Mouse (Mus musculus): Measurements from ENCODE around the gene Flnb. TPM values are rescaled to one million over a fixed set of nuclear protein-coding genes. Genes with fewer than 3 reads are reported as not detected.

Flnb gene
- polyA plus RNA-seq, 1 experiment from 2014 or later, result 16.5 TPM

DNA sequence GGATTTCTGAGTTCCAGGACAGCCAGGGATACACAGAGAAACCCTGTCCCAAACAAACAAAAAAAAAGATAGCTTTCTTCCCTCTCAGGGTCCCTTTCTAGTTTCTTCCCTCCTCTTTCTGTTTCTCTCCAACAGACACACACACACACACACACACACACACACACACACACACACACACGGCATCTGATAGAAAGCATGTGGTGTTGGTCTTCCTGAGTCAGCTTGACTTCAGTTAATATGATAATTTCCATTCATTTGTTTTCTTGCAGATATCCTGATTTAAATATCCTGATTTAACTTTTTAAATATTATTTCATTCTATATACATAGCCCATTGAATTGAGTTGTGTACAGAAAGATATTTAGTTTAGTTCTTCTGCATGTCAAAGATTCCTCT is 110.6 kb downstream of the Flnb start:
- H3K36me3 ChIP-seq (ENCODE audit: control insufficient read depth, insufficient read depth, low read length), result 0 out of 2 replicates have a peak, but pooled peaks cover 4% of the 10 kb centered on the region
- H3K9ac ChIP-seq (ENCODE audit: low read depth, low read length), result no peak overlapping the region
- H3K27me3 ChIP-seq (ENCODE audit: control insufficient read depth, insufficient read depth, low read length), result no peaks in the 10 kb centered on the region
- H3K4me1 ChIP-seq (replicated peaks; ENCODE audit: control insufficient read depth, insufficient read depth, low read length), result no peaks in the 10 kb centered on the region
- H3K9me3 ChIP-seq (ENCODE audit: control insufficient read depth, low read length), result no peaks in the 10 kb centered on the region
- 81% methylated on average over 1 of the region's 1 CpGs for WGBS
- no peak overlapping the region for H3K4me2 ChIP-seq (replicated peaks; ENCODE audit: low read depth, low read length)
- ATAC-seq (ENCODE audit: low FRiP score), result no peak
- no peak overlapping the region for H3K4me3 ChIP-seq (ENCODE audit: low read depth, low read length)
- no peak overlapping the region for H3K27ac ChIP-seq (ENCODE audit: low read depth, low read length)
- DNase-seq (ENCODE audit: low spot score), result no peak

DNA sequence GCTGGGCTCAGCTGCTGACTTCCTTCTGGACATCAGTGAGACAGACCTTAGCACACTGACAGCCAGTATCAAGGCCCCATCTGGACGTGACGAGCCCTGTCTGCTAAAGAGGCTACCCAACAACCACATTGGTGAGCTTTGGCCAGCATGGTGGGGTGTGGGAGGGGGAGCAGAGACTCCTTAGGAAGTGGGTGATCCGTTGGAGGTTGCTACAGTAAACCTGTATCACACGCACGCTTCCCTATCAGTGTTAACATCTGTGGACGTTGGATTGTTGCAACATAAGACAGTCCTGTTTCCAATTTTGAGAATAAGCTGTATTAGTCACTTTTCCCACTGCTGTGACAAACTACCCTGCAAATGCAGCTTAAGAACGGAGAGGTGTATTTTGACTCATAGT is 111.3 kb downstream of the Flnb start:
- H3K4me2 ChIP-seq (replicated peaks; ENCODE audit: low read depth, low read length), result no peak overlapping the region
- 87% methylated on average over 7 of the region's 7 CpGs for WGBS
- ATAC-seq (ENCODE audit: low FRiP score) (no peak), DNase-seq (ENCODE audit: low spot score) (no peak)
- H3K9ac ChIP-seq (ENCODE audit: low read depth, low read length), result no peak overlapping the region
- H3K4me3 ChIP-seq (ENCODE audit: low read depth, low read length), result no peak overlapping the region
- H3K27me3 ChIP-seq (ENCODE audit: control insufficient read depth, insufficient read depth, low read length), result no peaks in the 10 kb centered on the region
- no peaks in the 10 kb centered on the region for H3K4me1 ChIP-seq (replicated peaks; ENCODE audit: control insufficient read depth, insufficient read depth, low read length)
- H3K36me3 ChIP-seq (ENCODE audit: control insufficient read depth, insufficient read depth, low read length), result 0 out of 2 replicates have a peak, but pooled peaks cover 4% of the 10 kb centered on the region
- no peaks in the 10 kb centered on the region for H3K9me3 ChIP-seq (ENCODE audit: control insufficient read depth, low read length)
- H3K27ac ChIP-seq (ENCODE audit: low read depth, low read length), result no peak overlapping the region

DNA sequence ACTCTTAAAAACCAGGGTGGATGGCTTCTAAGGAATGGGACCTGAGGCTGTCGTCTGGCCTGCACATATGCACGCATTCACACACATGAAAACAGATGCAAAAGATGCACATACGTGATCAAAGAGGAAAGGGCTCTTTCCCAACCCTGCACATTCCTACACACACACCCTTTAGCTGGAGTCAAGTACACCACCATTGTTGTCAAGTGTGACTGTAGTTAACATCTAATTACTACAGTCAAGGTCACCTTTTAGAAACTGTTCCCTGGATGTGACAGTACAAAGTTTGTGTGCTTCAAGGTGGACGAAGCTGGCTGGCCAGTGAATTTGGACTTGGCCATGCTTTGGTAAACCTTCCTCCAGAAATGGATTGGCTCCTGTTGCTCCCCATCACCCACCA is 114.4 kb downstream of the Flnb start:
- H3K9me3 ChIP-seq (ENCODE audit: control insufficient read depth, low read length), result no peaks in the 10 kb centered on the region
- no peak for DNase-seq (ENCODE audit: low spot score)
- H3K9ac ChIP-seq (ENCODE audit: low read depth, low read length), result no peak overlapping the region
- H3K27ac ChIP-seq (ENCODE audit: low read depth, low read length), result no peak overlapping the region
- no peaks in the 10 kb centered on the region for H3K4me1 ChIP-seq (replicated peaks; ENCODE audit: control insufficient read depth, insufficient read depth, low read length)
- no peak for ATAC-seq (ENCODE audit: low FRiP score)
- WGBS, result 95% methylated on average over 4 of the region's 4 CpGs
- H3K27me3 ChIP-seq (ENCODE audit: control insufficient read depth, insufficient read depth, low read length), result no peaks in the 10 kb centered on the region
- no peak overlapping the region for H3K4me3 ChIP-seq (ENCODE audit: low read depth, low read length)
- no peak overlapping the region for H3K4me2 ChIP-seq (replicated peaks; ENCODE audit: low read depth, low read length)
- H3K36me3 ChIP-seq (ENCODE audit: control insufficient read depth, insufficient read depth, low read length), result 0 out of 2 replicates have a peak, but pooled peaks cover 4% of the 10 kb centered on the region

DNA sequence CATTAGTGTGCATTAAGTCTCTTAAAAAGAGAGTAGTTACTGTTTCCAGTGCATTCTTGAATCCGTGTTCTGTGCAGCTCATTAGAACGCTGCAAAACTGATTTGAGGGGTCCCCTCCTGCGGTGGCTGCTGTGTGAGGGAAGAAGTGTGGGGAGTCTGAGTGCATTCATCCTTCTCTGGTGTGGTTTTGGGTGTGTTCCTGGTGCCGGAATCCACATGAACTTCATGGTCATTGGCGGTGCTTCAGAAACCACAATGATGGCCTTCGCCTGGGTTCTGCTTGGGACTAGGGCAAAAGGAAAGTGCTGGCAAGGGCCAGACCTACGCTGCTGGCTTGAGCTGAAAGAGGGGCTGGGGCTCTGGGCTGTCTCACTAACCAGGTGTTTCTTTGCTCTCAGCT is 116.4 kb downstream of the Flnb start:
- DNase-seq (ENCODE audit: low spot score) (no peak), ATAC-seq (ENCODE audit: low FRiP score) (no peak)
- no peak overlapping the region for H3K9ac ChIP-seq (ENCODE audit: low read depth, low read length)
- H3K4me2 ChIP-seq (replicated peaks; ENCODE audit: low read depth, low read length), result no peak overlapping the region
- H3K9me3 ChIP-seq (ENCODE audit: control insufficient read depth, low read length), result no peaks in the 10 kb centered on the region
- no peak overlapping the region for H3K27ac ChIP-seq (ENCODE audit: low read depth, low read length)
- WGBS, result 93% methylated on average over 7 of the region's 7 CpGs
- no peaks in the 10 kb centered on the region for H3K4me1 ChIP-seq (replicated peaks; ENCODE audit: control insufficient read depth, insufficient read depth, low read length)
- no peaks in the 10 kb centered on the region for H3K27me3 ChIP-seq (ENCODE audit: control insufficient read depth, insufficient read depth, low read length)
- no peak overlapping the region for H3K4me3 ChIP-seq (ENCODE audit: low read depth, low read length)
- 0 out of 2 replicates have a peak, but pooled peaks cover 4% of the 10 kb centered on the region for H3K36me3 ChIP-seq (ENCODE audit: control insufficient read depth, insufficient read depth, low read length)

- Histone ChIP-seq H3K36me3 (ENCODE audit: control insufficient read depth, insufficient read depth, low read length) (no peaks in the 10 kb centered on the region), H3K27ac (ENCODE audit: low read depth, low read length) (no peak overlapping the region), H3K9me3 (ENCODE audit: control insufficient read depth, low read length) (no peaks in the 10 kb centered on the region), H3K4me2 (replicated peaks; ENCODE audit: low read depth, low read length) (no peak overlapping the region), H3K4me1 (replicated peaks; ENCODE audit: control insufficient read depth, insufficient read depth, low read length) (no peaks in the 10 kb centered on the region), H3K9ac (ENCODE audit: low read depth, low read length) (no peak overlapping the region), H3K4me3 (ENCODE audit: low read depth, low read length) (no peak overlapping the region), H3K27me3 (ENCODE audit: control insufficient read depth, insufficient read depth, low read length) (no peaks in the 10 kb centered on the region)
- ATAC-seq (ENCODE audit: low FRiP score) (0 out of 2 replicates have a peak, but pooled peaks have one; percentile 35), DNase-seq (ENCODE audit: low spot score) (peak; percentile 46)
- 23% methylated on average over 17 of the region's 17 CpGs for WGBS
Observed at GRCm38 (mm10) chr14:7937052-7937630, 119.4 kb downstream of the Flnb start.

DNA sequence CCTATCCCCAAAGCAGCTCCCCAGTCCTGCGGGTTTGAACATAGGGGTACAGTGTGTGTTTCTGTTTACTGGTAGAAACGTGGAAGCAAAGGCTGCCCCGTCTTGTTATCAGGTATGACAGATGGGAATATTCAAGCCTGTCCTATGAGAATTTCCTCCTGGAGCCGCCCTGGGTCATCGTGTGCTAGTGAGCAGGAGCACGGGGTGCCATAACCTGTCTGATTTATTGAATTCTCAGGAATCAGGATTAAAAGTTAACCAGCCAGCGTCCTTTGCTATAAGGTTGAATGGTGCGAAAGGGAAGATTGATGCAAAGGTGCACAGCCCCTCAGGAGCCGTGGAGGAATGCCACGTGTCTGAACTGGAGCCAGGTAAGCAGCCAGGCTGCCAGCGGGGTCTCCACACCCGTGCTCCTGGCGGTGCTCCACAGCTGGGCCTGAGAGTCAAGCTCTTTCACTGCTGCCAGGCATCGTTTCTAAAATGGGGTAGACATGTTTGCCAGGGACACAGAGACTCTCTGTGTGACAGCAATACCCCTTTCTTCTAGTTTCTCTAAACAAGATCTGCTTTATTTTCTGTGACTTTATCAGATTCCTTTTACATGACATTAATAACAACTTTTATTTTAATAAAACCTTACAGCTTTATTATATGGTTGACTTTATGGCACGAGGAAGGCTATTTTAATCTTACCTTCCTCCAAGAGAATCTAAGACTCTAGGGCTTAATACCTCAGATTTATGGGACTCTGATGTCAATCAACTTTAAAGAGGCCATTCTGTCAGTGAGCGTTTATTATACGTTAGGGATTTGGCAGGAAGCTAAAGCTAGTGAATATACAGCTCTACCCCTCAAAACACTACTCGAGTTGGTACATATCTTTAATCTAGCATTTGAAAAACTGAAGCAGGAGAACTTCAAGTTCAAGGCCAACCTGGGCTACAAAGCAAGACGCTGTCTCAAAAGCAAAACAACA is 121.3 kb downstream of the Flnb start:
- Histone ChIP-seq H3K36me3 (ENCODE audit: control insufficient read depth, insufficient read depth, low read length) (no peaks in the 10 kb centered on the region), H3K27me3 (ENCODE audit: control insufficient read depth, insufficient read depth, low read length) (no peaks in the 10 kb centered on the region), H3K4me2 (replicated peaks; ENCODE audit: low read depth, low read length) (no peak overlapping the region), H3K4me3 (ENCODE audit: low read depth, low read length) (no peak overlapping the region), H3K27ac (ENCODE audit: low read depth, low read length) (no peak overlapping the region), H3K9ac (ENCODE audit: low read depth, low read length) (no peak overlapping the region), H3K9me3 (ENCODE audit: control insufficient read depth, low read length) (no peaks in the 10 kb centered on the region), H3K4me1 (replicated peaks; ENCODE audit: control insufficient read depth, insufficient read depth, low read length) (no peaks in the 10 kb centered on the region)
- DNase-seq (ENCODE audit: low spot score) (no peak), ATAC-seq (ENCODE audit: low FRiP score) (no peak)
- WGBS, result 95% methylated on average over 19 of the region's 19 CpGs

DNA sequence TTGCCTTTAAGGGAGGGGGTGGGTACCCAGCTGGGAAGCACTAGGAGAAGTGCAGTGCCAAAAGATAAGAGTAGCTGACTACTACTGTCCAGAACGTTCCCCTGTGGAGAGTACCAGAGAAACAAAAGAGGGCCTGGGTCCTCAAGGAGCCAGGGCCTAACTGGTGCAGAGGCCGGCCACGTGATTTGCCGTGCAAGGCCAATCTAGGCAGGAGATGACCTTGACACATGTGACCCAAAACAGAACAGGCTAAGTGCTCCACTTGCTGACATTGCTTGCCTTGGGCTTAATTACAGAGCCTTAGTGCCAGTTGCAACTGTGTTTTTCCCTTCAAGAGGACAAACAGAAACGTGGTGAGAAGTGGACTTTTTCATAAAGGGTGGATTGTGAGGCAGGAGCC is 123.7 kb downstream of the Flnb start:
- no peaks in the 10 kb centered on the region for H3K4me1 ChIP-seq (replicated peaks; ENCODE audit: control insufficient read depth, insufficient read depth, low read length)
- no peak overlapping the region for H3K4me3 ChIP-seq (ENCODE audit: low read depth, low read length)
- H3K4me2 ChIP-seq (replicated peaks; ENCODE audit: low read depth, low read length), result no peak overlapping the region
- H3K9me3 ChIP-seq (ENCODE audit: control insufficient read depth, low read length), result no peaks in the 10 kb centered on the region
- DNase-seq (ENCODE audit: low spot score) (no peak), ATAC-seq (ENCODE audit: low FRiP score) (no peak)
- no peak overlapping the region for H3K27ac ChIP-seq (ENCODE audit: low read depth, low read length)
- no peaks in the 10 kb centered on the region for H3K27me3 ChIP-seq (ENCODE audit: control insufficient read depth, insufficient read depth, low read length)
- H3K36me3 ChIP-seq (ENCODE audit: control insufficient read depth, insufficient read depth, low read length), result no peaks in the 10 kb centered on the region
- H3K9ac ChIP-seq (ENCODE audit: low read depth, low read length), result no peak overlapping the region
- WGBS, result 84% methylated on average over 5 of the region's 5 CpGs

DNA sequence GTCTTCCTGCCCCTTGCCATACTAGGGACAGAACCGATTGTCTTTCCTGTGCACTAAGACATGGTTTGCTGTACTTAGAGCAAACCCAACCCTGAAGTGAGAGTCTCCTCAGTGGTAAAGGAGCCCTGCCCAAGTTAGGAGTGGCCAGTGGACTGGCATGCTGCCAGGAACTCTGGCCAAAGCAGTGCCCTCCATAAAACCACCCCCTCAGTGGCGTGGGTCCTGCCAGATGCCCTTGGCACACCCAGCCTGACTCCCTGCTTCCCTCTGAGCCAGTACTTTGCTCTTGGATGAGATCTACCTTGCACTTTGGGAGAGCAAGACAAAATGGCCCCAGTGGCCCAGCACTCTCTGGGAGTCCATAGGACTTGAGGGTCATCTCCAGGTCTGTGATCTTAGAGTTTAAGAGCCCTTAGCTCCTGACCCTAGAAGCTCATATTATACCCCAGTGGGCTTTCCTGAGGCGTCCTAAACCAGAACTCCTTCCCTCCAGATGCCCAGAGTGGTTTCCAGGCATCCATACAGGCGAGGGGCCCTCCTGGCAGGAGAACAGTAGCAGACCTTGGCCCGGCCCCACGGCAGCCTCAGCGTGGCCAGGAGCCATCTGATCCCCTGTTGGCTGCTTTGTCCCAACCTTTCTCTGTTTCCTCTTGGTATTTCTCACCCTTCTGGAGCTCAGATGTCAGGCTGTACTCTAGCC is 125.5 kb downstream of the Flnb start:
- H3K36me3 ChIP-seq (ENCODE audit: control insufficient read depth, insufficient read depth, low read length), result no peaks in the 10 kb centered on the region
- no peaks in the 10 kb centered on the region for H3K4me1 ChIP-seq (replicated peaks; ENCODE audit: control insufficient read depth, insufficient read depth, low read length)
- ATAC-seq (ENCODE audit: low FRiP score) (no peak), DNase-seq (ENCODE audit: low spot score) (no peak)
- H3K4me2 ChIP-seq (replicated peaks; ENCODE audit: low read depth, low read length), result no peak overlapping the region
- no peak overlapping the region for H3K27ac ChIP-seq (ENCODE audit: low read depth, low read length)
- 84% methylated on average over 7 of the region's 7 CpGs for WGBS
- no peak overlapping the region for H3K4me3 ChIP-seq (ENCODE audit: low read depth, low read length)
- H3K9me3 ChIP-seq (ENCODE audit: control insufficient read depth, low read length), result no peaks in the 10 kb centered on the region
- H3K27me3 ChIP-seq (ENCODE audit: control insufficient read depth, insufficient read depth, low read length), result no peaks in the 10 kb centered on the region
- H3K9ac ChIP-seq (ENCODE audit: low read depth, low read length), result no peak overlapping the region
